Mouse (Mus musculus): ENCODE measurements at regions not wholly inside any gene's neighbourhood (a gene's known extent, or its start where the extent isn't known, plus 50 kb on each side); places are given as distances from the start of the nearest gene placed in this dataset.

DNA sequence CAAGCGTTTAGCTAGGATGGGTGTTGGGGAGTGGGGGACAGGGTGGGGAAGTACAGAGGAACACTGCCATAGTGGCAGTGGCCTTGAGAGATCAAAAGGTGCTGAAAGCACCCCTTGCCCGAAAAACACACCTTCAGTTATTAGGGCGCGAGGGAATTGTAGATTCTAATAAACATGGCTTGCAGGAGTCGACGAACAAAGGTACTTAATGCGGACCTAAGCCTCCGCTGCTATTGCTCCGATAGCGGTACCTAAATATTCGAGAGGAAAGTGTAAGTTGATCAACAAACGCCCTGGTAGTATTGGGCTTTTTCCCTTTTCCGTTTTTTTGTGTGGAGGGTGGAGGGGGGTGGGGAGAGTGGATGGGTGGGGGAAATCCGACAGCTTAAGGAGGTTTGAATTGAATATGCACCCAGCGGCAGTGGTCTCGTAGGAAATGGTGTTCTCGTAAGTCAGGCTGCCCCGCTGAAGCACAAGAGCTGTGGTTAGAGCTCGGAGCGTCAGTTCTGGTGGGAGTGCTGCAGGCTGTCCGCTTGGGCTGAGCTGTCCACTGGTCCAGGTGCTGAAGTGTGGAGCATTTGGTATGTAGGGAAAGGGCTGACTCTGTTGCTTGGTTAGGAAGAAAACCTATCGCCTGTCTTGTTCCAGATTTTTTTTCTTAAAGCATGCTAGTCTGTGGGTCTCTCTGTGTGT is 130.8 kb upstream of the Dpyd start:
- WGBS, result 3% methylated on average over 22 of the region's 22 CpGs
- DNase-seq (ENCODE audit: extremely low read depth, low read depth, low spot score), result peak; percentile 68
- Histone ChIP-seq H3K4me3 (ENCODE audit: insufficient read depth, low read depth, low read length) (peak overlapping the region; percentile 14; the same call in 1 of the 2 replicates), H3K36me3 (ENCODE audit: control insufficient read depth, insufficient read depth, low read length) (no peaks in the 10 kb centered on the region), H3K27me3 (ENCODE audit: control insufficient read depth, insufficient read depth, low read length) (no peaks in the 10 kb centered on the region), H3K4me1 (ENCODE audit: control insufficient read depth, insufficient read depth, low read length) (peaks cover 20% of the 10 kb centered on the region; the same call in 1 of the 2 replicates), H3K27ac (replicated peaks; ENCODE audit: insufficient read depth, low read depth, low read length) (no peak overlapping the region), H3K79me2 (ENCODE audit: control insufficient read depth, insufficient read depth, low read length) (no peaks in the 10 kb centered on the region), H3K9ac (ENCODE audit: low read depth, low read length) (no peak overlapping the region)
- TF ChIP-seq POLR2A (IDR thresholded peaks at IDR 0.05; ENCODE audit: extremely low read depth, insufficient read depth, low read length) (no peak), CTCF (IDR thresholded peaks at IDR 0.05; ENCODE audit: low read depth, low read length) (peak; percentile 36; the same call in 1 of the 2 replicates)

GRCm38 (mm10) chr3:118433441-118434021 is 128.4 kb upstream of the Dpyd start:
- WGBS, result 2% methylated on average over 31 of the region's 31 CpGs
- H3K27ac ChIP-seq (replicated peaks; ENCODE audit: insufficient read depth, low read depth, low read length), result no peak overlapping the region
- peak overlapping the region; percentile 72 for H3K9ac ChIP-seq (ENCODE audit: low read depth, low read length)
- H3K4me1 ChIP-seq (ENCODE audit: control insufficient read depth, insufficient read depth, low read length), result peaks cover 20% of the 10 kb centered on the region; the same call in 1 of the 2 replicates
- H3K27me3 ChIP-seq (ENCODE audit: control insufficient read depth, insufficient read depth, low read length), result no peaks in the 10 kb centered on the region
- TF ChIP-seq CTCF (IDR thresholded peaks at IDR 0.05; ENCODE audit: low read depth, low read length) (no peak), POLR2A (IDR thresholded peaks at IDR 0.05; ENCODE audit: extremely low read depth, insufficient read depth, low read length) (no peak)
- no peaks in the 10 kb centered on the region for H3K79me2 ChIP-seq (ENCODE audit: control insufficient read depth, insufficient read depth, low read length)
- peak; percentile 42 for DNase-seq (ENCODE audit: extremely low read depth, low read depth, low spot score)
- H3K36me3 ChIP-seq (ENCODE audit: control insufficient read depth, insufficient read depth, low read length), result no peaks in the 10 kb centered on the region
- H3K4me3 ChIP-seq (ENCODE audit: insufficient read depth, low read depth, low read length), result peak overlapping the region; percentile 77

- H3K36me3 ChIP-seq (ENCODE audit: control insufficient read depth, insufficient read depth, low read length), result no peaks in the 10 kb centered on the region
- H3K27ac ChIP-seq (replicated peaks; ENCODE audit: insufficient read depth, low read depth, low read length), result no peak overlapping the region
- peaks cover 20% of the 10 kb centered on the region; the same call in 1 of the 2 replicates for H3K4me1 ChIP-seq (ENCODE audit: control insufficient read depth, insufficient read depth, low read length)
- peak overlapping the region; percentile 56 for H3K9ac ChIP-seq (ENCODE audit: low read depth, low read length)
- no peak for DNase-seq (ENCODE audit: extremely low read depth, low read depth, low spot score)
- H3K4me3 ChIP-seq (ENCODE audit: insufficient read depth, low read depth, low read length), result peak overlapping the region; percentile 77
- TF ChIP-seq POLR2A (IDR thresholded peaks at IDR 0.05; ENCODE audit: extremely low read depth, insufficient read depth, low read length) (no peak), CTCF (IDR thresholded peaks at IDR 0.05; ENCODE audit: low read depth, low read length) (no peak)
- no peaks in the 10 kb centered on the region for H3K27me3 ChIP-seq (ENCODE audit: control insufficient read depth, insufficient read depth, low read length)
- 2% methylated on average over 17 of the region's 17 CpGs for WGBS
- H3K79me2 ChIP-seq (ENCODE audit: control insufficient read depth, insufficient read depth, low read length), result no peaks in the 10 kb centered on the region
Measured at GRCm38 (mm10) chr3:118434311-118434710, 127.6 kb upstream of the Dpyd start.

DNA sequence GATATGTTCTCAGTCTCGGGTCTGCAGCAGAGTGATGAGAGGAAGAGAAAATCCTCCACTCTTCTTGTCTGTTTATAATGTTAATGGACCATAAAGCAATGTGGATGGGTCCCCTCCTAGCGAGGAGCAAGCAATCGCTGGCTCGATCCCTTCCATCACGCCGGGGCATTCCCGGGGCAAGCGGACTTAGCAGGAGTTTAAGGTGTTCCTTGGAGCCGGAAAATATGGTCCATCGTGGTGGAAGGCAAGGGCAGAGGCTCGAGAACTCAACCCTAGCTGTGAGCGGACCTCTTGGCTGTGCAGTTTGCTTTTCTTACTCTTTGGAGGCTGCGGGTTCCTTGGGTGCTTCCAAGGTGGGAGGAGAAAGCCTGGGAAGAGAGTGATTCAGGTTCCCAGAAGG is 127.1 kb upstream of the Dpyd start:
- WGBS, result 22% methylated on average over 13 of the region's 13 CpGs
- Histone ChIP-seq H3K4me1 (ENCODE audit: control insufficient read depth, insufficient read depth, low read length) (peaks cover 20% of the 10 kb centered on the region; the same call in 1 of the 2 replicates), H3K79me2 (ENCODE audit: control insufficient read depth, insufficient read depth, low read length) (no peaks in the 10 kb centered on the region), H3K4me3 (ENCODE audit: insufficient read depth, low read depth, low read length) (peak overlapping the region; percentile 15; the same call in 1 of the 2 replicates), H3K27ac (replicated peaks; ENCODE audit: insufficient read depth, low read depth, low read length) (no peak overlapping the region), H3K9ac (ENCODE audit: low read depth, low read length) (no peak overlapping the region), H3K36me3 (ENCODE audit: control insufficient read depth, insufficient read depth, low read length) (no peaks in the 10 kb centered on the region), H3K27me3 (ENCODE audit: control insufficient read depth, insufficient read depth, low read length) (no peaks in the 10 kb centered on the region)
- TF ChIP-seq POLR2A (IDR thresholded peaks at IDR 0.05; ENCODE audit: extremely low read depth, insufficient read depth, low read length) (no peak), CTCF (IDR thresholded peaks at IDR 0.05; ENCODE audit: low read depth, low read length) (no peak)
- DNase-seq (ENCODE audit: extremely low read depth, low read depth, low spot score), result no peak

GRCm38 (mm10) chr3:118435248-118435647 is 126.7 kb upstream of the Dpyd start:
- no peak for DNase-seq (ENCODE audit: extremely low read depth, low read depth, low spot score)
- no peak for TF ChIP-seq POLR2A (IDR thresholded peaks at IDR 0.05; ENCODE audit: extremely low read depth, insufficient read depth, low read length)
- TF ChIP-seq CTCF (IDR thresholded peaks at IDR 0.05; ENCODE audit: low read depth, low read length), result no peak
- no peak overlapping the region for H3K27ac ChIP-seq (replicated peaks; ENCODE audit: insufficient read depth, low read depth, low read length)
- H3K36me3 ChIP-seq (ENCODE audit: control insufficient read depth, insufficient read depth, low read length), result no peaks in the 10 kb centered on the region
- H3K9ac ChIP-seq (ENCODE audit: low read depth, low read length), result no peak overlapping the region
- peaks cover 16% of the 10 kb centered on the region; the same call in 1 of the 2 replicates for H3K4me1 ChIP-seq (ENCODE audit: control insufficient read depth, insufficient read depth, low read length)
- no peaks in the 10 kb centered on the region for H3K79me2 ChIP-seq (ENCODE audit: control insufficient read depth, insufficient read depth, low read length)
- no peak overlapping the region for H3K4me3 ChIP-seq (ENCODE audit: insufficient read depth, low read depth, low read length)
- 47% methylated on average over 9 of the region's 9 CpGs for WGBS
- no peaks in the 10 kb centered on the region for H3K27me3 ChIP-seq (ENCODE audit: control insufficient read depth, insufficient read depth, low read length)

All from liver, adult 2 months (tissue).